Mouse (Mus musculus) limb, embryonic 10.5 days (tissue): ENCODE measurements at regions not wholly inside any gene's neighbourhood (a gene's known extent, or its start where the extent isn't known, plus 50 kb on each side); places are given as distances from the start of the nearest gene placed in this dataset.

Experiments
- DNase-seq: peaks from one replicate; pipeline ENCODE4 v3.0.0-alpha.2; 2017; ENCODE audit warnings: low spot score
- H3K27ac ChIP-seq: fragments of 300-500 bp; sonication (generic); 2 replicates; pipeline ENCODE4 v1.5.1; 2016; ENCODE audit warnings: mild to moderate bottlenecking
- H3K27me3 ChIP-seq: fragments of 300-500 bp; sonication (generic); 2 replicates; pipeline ENCODE4 v1.6.1; 2016; ENCODE audit warnings: low read depth, mild to moderate bottlenecking; ENCODE audit not compliant: poor library complexity, severe bottlenecking
- H3K36me3 ChIP-seq: fragments of 300-500 bp; sonication (generic); 2 replicates; pipeline ENCODE4 v1.6.1; 2016; ENCODE audit warnings: mild to moderate bottlenecking, moderate library complexity
- H3K4me1 ChIP-seq: fragments of 300-500 bp; sonication (generic); 2 replicates; pipeline ENCODE4 v1.6.1; 2016
- H3K4me3 ChIP-seq: fragments of 300-500 bp; sonication (generic); 2 replicates; pipeline ENCODE4 v1.5.1; 2016; ENCODE audit warnings: mild to moderate bottlenecking, moderate library complexity
- H3K9me3 ChIP-seq: fragments of 300-500 bp; sonication (generic); replicated peaks from 2 replicates; pipeline ENCODE4 v1.6.1; 2016; ENCODE audit warnings: mild to moderate bottlenecking
- WGBS: fragments of 180-500 bp; shearing (Covaris S2); methylation state at CpG from one replicate; pipeline ENCODE4 v1.1.7; 2016; 5-methylcytosine and 5-hydroxymethylcytosine counted together

- Histone ChIP-seq H3K4me1 (no peaks in the 10 kb centered on the region), H3K27me3 (no peaks in the 10 kb centered on the region), H3K9me3 (no peaks in the 10 kb centered on the region), H3K4me3 (no peak overlapping the region), H3K36me3 (no peaks in the 10 kb centered on the region), H3K27ac (no peak overlapping the region)
- 75% methylated on average over 6 of the region's 6 CpGs for WGBS
- DNase-seq, result no peak
These were observed 150.6 kb downstream of the Plk2 start for GRCm38 (mm10) chr13:110545454-110545853.

GRCm38 (mm10) chr13:110555529-110556319 lies 160.9 kb downstream of the Plk2 start:
- Histone ChIP-seq H3K4me1 (no peaks in the 10 kb centered on the region), H3K27ac (no peak overlapping the region), H3K27me3 (no peaks in the 10 kb centered on the region), H3K4me3 (no peak overlapping the region), H3K36me3 (no peaks in the 10 kb centered on the region), H3K9me3 (no peaks in the 10 kb centered on the region)
- no peak for DNase-seq
- 87% methylated on average over 7 of the region's 7 CpGs for WGBS

- WGBS, result 74% methylated on average over 9 of the region's 9 CpGs
These were observed 161.7 kb downstream of the Plk2 start for GRCm38 (mm10) chr13:110556355-110557095.

GRCm38 (mm10) chr13:110557930-110558727 lies 163.3 kb downstream of the Plk2 start:
- Histone ChIP-seq H3K36me3 (no peaks in the 10 kb centered on the region), H3K27ac (no peak overlapping the region), H3K4me3 (no peak overlapping the region), H3K4me1 (no peaks in the 10 kb centered on the region), H3K9me3 (no peaks in the 10 kb centered on the region), H3K27me3 (no peaks in the 10 kb centered on the region)
- WGBS, result 86% methylated on average over 28 of the region's 28 CpGs
- DNase-seq, result no peak

More at GRCm38 (mm10) chr13:110556355-110557095, 161.7 kb downstream of the Plk2 start:
- Histone ChIP-seq H3K4me1 (no peaks in the 10 kb centered on the region), H3K27ac (no peak overlapping the region), H3K36me3 (no peaks in the 10 kb centered on the region), H3K27me3 (no peaks in the 10 kb centered on the region), H3K9me3 (no peaks in the 10 kb centered on the region), H3K4me3 (no peak overlapping the region)
- no peak for DNase-seq

GRCm38 (mm10) chr13:110560566-110560965 lies 165.7 kb downstream of the Plk2 start:
- H3K9me3 ChIP-seq, result no peaks in the 10 kb centered on the region
- H3K36me3 ChIP-seq, result no peaks in the 10 kb centered on the region
- H3K4me1 ChIP-seq, result peaks cover 5% of the 10 kb centered on the region; the same call in 1 of the 2 replicates
- H3K27me3 ChIP-seq, result no peaks in the 10 kb centered on the region
- DNase-seq, result no peak
- 94% methylated on average over 13 of the region's 13 CpGs for WGBS
- no peak overlapping the region for H3K4me3 ChIP-seq
- H3K27ac ChIP-seq, result no peak overlapping the region

GRCm38 (mm10) chr13:110562499-110562898 lies 167.7 kb downstream of the Plk2 start:
- Histone ChIP-seq H3K9me3 (no peaks in the 10 kb centered on the region), H3K4me1 (peaks cover 5% of the 10 kb centered on the region; the same call in 1 of the 2 replicates), H3K36me3 (no peaks in the 10 kb centered on the region), H3K4me3 (no peak overlapping the region), H3K27me3 (no peaks in the 10 kb centered on the region), H3K27ac (no peak overlapping the region)
- 68% methylated on average over 3 of the region's 3 CpGs for WGBS
- DNase-seq, result no peak

GRCm38 (mm10) chr13:110562902-110563301 lies 168.1 kb downstream of the Plk2 start:
- H3K36me3 ChIP-seq, result no peaks in the 10 kb centered on the region
- H3K27me3 ChIP-seq, result no peaks in the 10 kb centered on the region
- H3K27ac ChIP-seq, result no peak overlapping the region
- WGBS, result 76% methylated on average over 5 of the region's 5 CpGs
- H3K4me3 ChIP-seq, result no peak overlapping the region
- no peak for DNase-seq
- H3K9me3 ChIP-seq, result no peaks in the 10 kb centered on the region
- peaks cover 5% of the 10 kb centered on the region; the same call in 1 of the 2 replicates for H3K4me1 ChIP-seq

GRCm38 (mm10) chr13:110563967-110564366 lies 169.1 kb downstream of the Plk2 start:
- peaks cover 5% of the 10 kb centered on the region; the same call in 1 of the 2 replicates for H3K4me1 ChIP-seq
- no peaks in the 10 kb centered on the region for H3K36me3 ChIP-seq
- no peak overlapping the region for H3K27ac ChIP-seq
- no peaks in the 10 kb centered on the region for H3K27me3 ChIP-seq
- no peak for DNase-seq
- no peaks in the 10 kb centered on the region for H3K9me3 ChIP-seq
- 50% methylated on average over 9 of the region's 9 CpGs for WGBS
- H3K4me3 ChIP-seq, result no peak overlapping the region

GRCm38 (mm10) chr13:110568482-110569179 lies 173.8 kb downstream of the Plk2 start:
- Histone ChIP-seq H3K27me3 (no peaks in the 10 kb centered on the region), H3K4me1 (peaks cover 8% of the 10 kb centered on the region), H3K27ac (no peak overlapping the region), H3K36me3 (no peaks in the 10 kb centered on the region), H3K9me3 (no peaks in the 10 kb centered on the region), H3K4me3 (no peak overlapping the region)
- WGBS, result 89% methylated on average over 8 of the region's 8 CpGs
- no peak for DNase-seq

GRCm38 (mm10) chr13:110569180-110569512 lies 174.3 kb downstream of the Plk2 start:
- H3K27me3 ChIP-seq, result no peaks in the 10 kb centered on the region
- 95% methylated on average over 2 of the region's 2 CpGs for WGBS
- no peak for DNase-seq

GRCm38 (mm10) chr13:110570386-110570785 lies 175.5 kb downstream of the Plk2 start:
- H3K4me1 ChIP-seq, result peaks cover 7% of the 10 kb centered on the region; the same call in 1 of the 2 replicates
- DNase-seq, result no peak
- H3K36me3 ChIP-seq, result no peaks in the 10 kb centered on the region
- no peak overlapping the region for H3K27ac ChIP-seq
- H3K9me3 ChIP-seq, result no peaks in the 10 kb centered on the region
- no peak overlapping the region for H3K4me3 ChIP-seq
- no peaks in the 10 kb centered on the region for H3K27me3 ChIP-seq

More at GRCm38 (mm10) chr13:110569180-110569512, 174.3 kb downstream of the Plk2 start:
- no peak overlapping the region for H3K4me3 ChIP-seq
- H3K4me1 ChIP-seq, result peaks cover 7% of the 10 kb centered on the region
- no peaks in the 10 kb centered on the region for H3K36me3 ChIP-seq
- no peaks in the 10 kb centered on the region for H3K9me3 ChIP-seq
- H3K27ac ChIP-seq, result no peak overlapping the region

GRCm38 (mm10) chr13:110573360-110574065 lies 178.7 kb downstream of the Plk2 start:
- H3K27ac ChIP-seq, result no peak overlapping the region
- peaks cover 7% of the 10 kb centered on the region; the same call in 1 of the 2 replicates for H3K4me1 ChIP-seq
- 81% methylated on average over 7 of the region's 7 CpGs for WGBS
- no peaks in the 10 kb centered on the region for H3K36me3 ChIP-seq
- no peak for DNase-seq
- no peak overlapping the region for H3K4me3 ChIP-seq
- H3K27me3 ChIP-seq, result no peaks in the 10 kb centered on the region
- H3K9me3 ChIP-seq, result no peaks in the 10 kb centered on the region
